Mouse (Mus musculus) retina, postnatal 1 day (tissue): ENCODE data around the gene Senp7.

Experiments
- DNase-seq: peaks from one replicate; pipeline ENCODE4 v3.0.0-alpha.2; 2012

Gene Senp7

GRCm38 (mm10) chr16:56139921-56140320 is 91.8 kb downstream of the Senp7 start:
- no peak for DNase-seq

DNA sequence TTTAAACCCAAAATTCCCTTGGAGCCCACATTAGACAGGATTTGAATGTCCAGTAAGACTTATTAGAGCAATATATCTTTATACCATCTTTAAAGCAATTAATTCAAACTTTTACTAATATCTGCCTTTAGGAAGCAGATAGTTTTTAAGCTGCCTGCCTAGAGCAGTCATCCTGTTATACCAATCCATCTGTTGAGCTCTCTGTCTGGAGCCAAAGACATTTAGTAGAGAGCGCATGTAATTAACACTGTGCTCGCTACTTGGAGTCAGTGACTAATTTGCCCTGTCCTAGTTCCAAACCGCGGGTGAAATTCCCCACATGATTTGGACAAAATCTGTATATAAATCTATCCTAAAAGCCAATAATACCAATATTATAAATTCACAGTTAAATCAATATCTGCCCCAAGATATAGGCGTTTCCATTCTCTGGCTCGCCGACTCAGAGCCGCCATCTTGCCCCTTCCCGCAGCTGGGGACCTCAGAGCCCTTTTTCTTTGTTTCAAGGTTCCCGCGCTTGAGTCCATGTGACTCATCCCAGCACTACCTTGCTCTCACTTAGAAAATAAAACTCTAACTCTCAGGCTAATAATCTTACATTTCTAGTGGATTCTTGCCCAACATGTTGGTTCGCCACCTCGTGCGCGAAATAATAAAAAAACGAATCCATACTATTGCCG is 96.9 kb downstream of the Senp7 start:
- no peak for DNase-seq

DNA sequence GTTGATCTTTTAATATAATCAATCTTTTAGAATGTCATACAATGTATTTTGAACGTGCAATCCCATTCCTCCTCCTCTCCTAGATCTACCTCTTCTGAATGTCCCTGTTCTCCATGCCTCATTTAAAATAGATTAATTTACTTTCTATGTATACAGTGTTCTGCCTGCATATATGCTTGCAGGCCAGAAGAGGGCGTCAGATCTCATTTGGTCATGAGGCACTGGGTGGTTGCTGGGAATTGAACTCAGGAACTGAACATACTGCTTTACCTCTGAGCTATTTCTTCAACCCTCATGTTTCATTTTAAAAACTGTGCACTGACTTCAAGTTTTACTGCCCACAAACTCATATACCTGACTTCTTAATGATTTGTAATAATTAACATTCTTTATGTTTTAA is 99.5 kb downstream of the Senp7 start:
- no peak for DNase-seq

GRCm38 (mm10) chr16:56163466-56163865 is 115.3 kb downstream of the Senp7 start:
- DNase-seq, result no peak

- peak; percentile 47 for DNase-seq
Measured at GRCm38 (mm10) chr16:56170247-56170646, 122.1 kb downstream of the Senp7 start.

GRCm38 (mm10) chr16:56175867-56176581 is 127.9 kb downstream of the Senp7 start:
- DNase-seq, result peak; percentile 31

- DNase-seq, result no peak
Measured at GRCm38 (mm10) chr16:56186863-56187262, 138.7 kb downstream of the Senp7 start.

DNA sequence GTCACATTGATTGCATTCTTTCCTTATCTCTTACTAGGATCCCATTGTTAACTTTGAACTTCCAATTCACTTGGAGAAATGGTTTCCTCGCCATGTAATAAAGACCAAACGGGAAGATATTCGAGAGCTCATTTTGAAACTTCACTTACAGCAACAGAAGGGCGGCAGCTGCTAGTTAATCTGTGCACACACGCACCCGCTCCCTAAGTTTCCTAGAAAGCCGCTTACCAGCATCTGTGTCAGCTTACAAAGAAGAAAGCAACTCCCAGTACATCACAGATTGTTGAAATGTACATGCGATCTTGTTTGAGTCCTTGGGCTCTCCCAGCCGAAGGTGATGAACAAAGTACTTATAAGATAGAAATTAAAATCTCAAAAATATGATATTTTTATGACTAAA is 140.1 kb downstream of the Senp7 start:
- peak; percentile 66 for DNase-seq

DNA sequence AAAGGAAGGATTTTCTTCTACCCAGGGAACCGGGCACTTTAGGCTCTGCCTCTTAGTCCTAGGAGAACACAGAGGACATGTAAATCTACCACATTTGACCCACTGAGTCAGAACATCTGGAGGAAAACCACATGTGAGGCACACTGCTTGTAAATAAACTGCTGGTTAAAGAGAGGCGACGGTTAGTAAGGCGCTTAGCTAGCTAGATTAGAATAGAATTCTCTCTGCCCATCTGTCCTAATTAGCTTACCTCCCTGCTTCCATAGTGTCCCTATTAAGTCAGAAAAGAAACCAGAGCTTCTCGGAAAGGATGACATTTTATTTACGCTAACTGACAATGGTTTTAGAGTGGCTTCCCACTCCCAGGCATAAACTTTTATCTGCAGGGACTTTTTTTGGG is 155.9 kb downstream of the Senp7 start, which contains the start of gene Impg2:
TSS of gene Impg2 (plus strand) at position 263 of the 400 bp plus-strand sequence.
- peak; percentile 59 for DNase-seq

- DNase-seq, result no peak
Measured at GRCm38 (mm10) chr16:56212740-56213139, 164.6 kb downstream of the Senp7 start.

- DNase-seq, result no peak
Measured at GRCm38 (mm10) chr16:56227686-56228085, 179.5 kb downstream of the Senp7 start.

GRCm38 (mm10) chr16:56229455-56229854 is 181.3 kb downstream of the Senp7 start:
- no peak for DNase-seq

DNA sequence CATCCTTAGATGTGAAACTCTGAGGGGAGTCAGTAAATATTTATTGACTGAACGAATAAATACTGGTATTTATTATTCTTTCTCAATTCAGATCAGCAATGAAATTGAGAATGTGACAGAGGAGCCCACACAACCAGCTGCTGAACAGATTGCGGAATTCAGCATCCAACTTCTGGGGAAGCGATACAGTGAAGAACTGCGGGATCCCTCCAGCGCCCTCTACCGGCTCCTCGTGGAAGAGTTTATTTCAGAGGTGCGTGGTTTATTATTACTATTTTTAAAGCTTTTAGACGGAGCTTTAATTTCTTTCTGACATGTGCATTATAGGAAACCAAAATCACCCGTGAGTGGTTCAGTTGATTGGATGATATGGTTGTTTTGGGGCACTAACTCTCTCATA is 183.2 kb downstream of the Senp7 start:
- DNase-seq, result peak; percentile 12

DNA sequence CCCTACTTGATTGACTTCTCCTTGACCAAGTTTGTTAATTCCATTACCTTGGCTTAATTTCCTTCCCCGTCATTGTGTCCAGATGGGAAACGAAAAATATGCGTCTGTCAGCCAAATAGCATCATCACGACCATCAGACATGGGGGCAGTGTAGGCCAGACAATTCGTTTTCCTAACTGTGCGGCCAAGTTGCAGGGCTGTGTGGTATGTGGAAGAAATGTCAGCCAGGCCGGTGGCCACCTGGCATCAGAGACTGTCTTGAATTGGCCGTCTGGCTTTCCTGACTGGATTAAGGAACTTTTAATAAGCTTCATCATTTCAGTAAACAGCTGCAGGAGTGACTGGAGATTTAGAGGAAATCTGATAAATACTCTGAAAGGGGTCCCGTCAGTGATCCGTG is 184.6 kb downstream of the Senp7 start:
- DNase-seq, result peak; percentile 3
